ENCODE assay signal across 22 mouse cellular contexts in the genomic region with DNA sequence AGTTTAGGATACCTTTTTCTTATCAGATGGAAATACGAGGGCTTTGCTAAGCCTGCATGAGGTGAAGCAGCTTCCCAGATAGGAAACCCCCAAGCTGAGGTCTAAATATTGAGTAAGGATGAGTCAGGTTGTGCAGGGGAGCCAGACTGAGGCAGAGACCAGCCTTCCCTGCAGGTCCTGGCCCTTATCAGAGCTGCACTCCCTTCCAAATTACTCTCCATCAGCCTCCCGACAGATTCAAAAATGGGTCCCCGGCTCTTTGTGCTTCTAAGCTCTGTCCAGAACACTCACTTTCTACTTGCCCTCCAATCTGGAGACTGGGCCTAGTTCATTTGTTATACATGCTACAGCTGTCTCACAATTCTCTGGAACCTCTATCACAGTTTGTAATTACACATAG. TPM values are rescaled to one million over a fixed set of nuclear protein-coding genes. Genes with fewer than 3 reads are reported as not detected.
A peak's percentile ranks its signal among the peaks of the same experiment; 100 is the strongest.
DNase-seq lines count a peak whose midpoint lies in the region; ATAC-seq and TF ChIP-seq lines count a peak whose summit lies in the region.
"Had no signal": no experiment of that assay in that cellular context is flagged by ENCODE, and none has a peak within 500 bp of the region (broad histone marks: within the 10 kb centered on the region; RNA-seq: fewer than 3 reads in every experiment).

No protein-coding gene starts in this region.

- TF ChIP-seq CTCF in lung, postnatal 0 days (IDR thresholded peaks at IDR 0.05) = no peak

- no peaks in the 10 kb centered on the region for H3K27me3 ChIP-seq in embryonic facial prominence, embryonic 14.5 days (replicated peaks; ENCODE audit: control insufficient read depth, insufficient read depth, low read length)
- no peaks in the 10 kb centered on the region for H3K27me3 ChIP-seq in embryonic facial prominence, embryonic 10.5 days (replicated peaks; ENCODE audit: low read depth, poor library complexity, severe bottlenecking)
- H3K27me3 ChIP-seq in heart, embryonic 15.5 days = no peaks in the 10 kb centered on the region
- H3K27me3 ChIP-seq in heart, embryonic 10.5 days (ENCODE audit: insufficient read depth, poor library complexity, severe bottlenecking) = no peaks in the 10 kb centered on the region
- H3K27me3 ChIP-seq in lung, postnatal 0 days (replicated peaks; ENCODE audit: insufficient read depth, low read length) = no peaks in the 10 kb centered on the region
- H3K27me3 ChIP-seq: kidney, embryonic 15.5 days; midbrain, embryonic 12.5 days; neural tube, embryonic 12.5 days had no signal

- H3K9ac ChIP-seq in embryonic facial prominence, embryonic 14.5 days (ENCODE audit: low read depth, low read length) = no peak overlapping the region
- no peak overlapping the region for H3K9ac ChIP-seq in heart, embryonic 15.5 days
- no peak overlapping the region for H3K9ac ChIP-seq in lung, postnatal 0 days (replicated peaks; ENCODE audit: low read depth)
- H3K9ac ChIP-seq: kidney, embryonic 15.5 days; lung, embryonic 14.5 days; midbrain, embryonic 12.5 days; neural tube, embryonic 12.5 days had no signal

- no peak overlapping the region for H3K4me2 ChIP-seq in embryonic facial prominence, embryonic 14.5 days (ENCODE audit: low read depth, low read length)
- H3K4me2 ChIP-seq in heart, embryonic 15.5 days = no peak overlapping the region
- no peak overlapping the region for H3K4me2 ChIP-seq in lung, postnatal 0 days (replicated peaks; ENCODE audit: low read depth, low read length)
- H3K4me2 ChIP-seq: kidney, embryonic 15.5 days; liver, embryonic 11.5 days; lung, embryonic 14.5 days; midbrain, embryonic 12.5 days; neural tube, embryonic 12.5 days had no signal

- peak overlapping the region; percentile 16; the same call in 1 of the 2 replicates for H3K27ac ChIP-seq in embryonic facial prominence, embryonic 14.5 days (replicated peaks; ENCODE audit: low read depth, low read length)
- no peak overlapping the region for H3K27ac ChIP-seq in embryonic facial prominence, embryonic 10.5 days (replicated peaks)
- peak overlapping the region; percentile 22; the same call in 1 of the 2 replicates for H3K27ac ChIP-seq in heart, embryonic 15.5 days
- H3K27ac ChIP-seq in heart, embryonic 10.5 days = no peak overlapping the region
- peak overlapping the region; percentile 44 for H3K27ac ChIP-seq in lung, postnatal 0 days (ENCODE audit: low read length)
- H3K27ac ChIP-seq: hindbrain, embryonic 10.5 days; hindbrain, postnatal 0 days; kidney, embryonic 15.5 days; midbrain, embryonic 12.5 days; neural tube, embryonic 12.5 days had no signal

- no peak overlapping the region for H3K4me3 ChIP-seq in embryonic facial prominence, embryonic 14.5 days (ENCODE audit: low read depth, low read length)
- H3K4me3 ChIP-seq in embryonic facial prominence, embryonic 10.5 days = no peak overlapping the region
- H3K4me3 ChIP-seq in heart, embryonic 15.5 days = no peak overlapping the region
- no peak overlapping the region for H3K4me3 ChIP-seq in heart, embryonic 10.5 days
- H3K4me3 ChIP-seq in lung, postnatal 0 days (ENCODE audit: low read depth, low read length) = no peak overlapping the region
- H3K4me3 ChIP-seq: erythroblast, embryonic 14.5 days; hindbrain, embryonic 10.5 days; kidney, embryonic 15.5 days; midbrain, embryonic 12.5 days; neural tube, embryonic 12.5 days had no signal

- H3K36me3 ChIP-seq in embryonic facial prominence, embryonic 14.5 days (ENCODE audit: control insufficient read depth, insufficient read depth, low read length) = 0 out of 2 replicates have a peak, but pooled peaks cover 9% of the 10 kb centered on the region
- peaks cover 20% of the 10 kb centered on the region for H3K36me3 ChIP-seq in embryonic facial prominence, embryonic 10.5 days (replicated peaks)
- peaks cover 7% of the 10 kb centered on the region; the same call in 1 of the 2 replicates for H3K36me3 ChIP-seq in heart, embryonic 15.5 days
- H3K36me3 ChIP-seq in heart, embryonic 10.5 days = peaks cover 16% of the 10 kb centered on the region; the same call in 1 of the 2 replicates
- H3K36me3 ChIP-seq in lung, postnatal 0 days (ENCODE audit: insufficient read depth, low read length) = no peaks in the 10 kb centered on the region
- H3K36me3 ChIP-seq: G1E; midbrain, embryonic 12.5 days had no signal

- no peak for DNase-seq in embryonic facial prominence, embryonic 14.5 days (ENCODE audit: low spot score)
- DNase-seq in embryonic facial prominence, embryonic 10.5 days (ENCODE audit: low spot score) = no peak
- no peak for DNase-seq in heart, embryonic 10.5 days (ENCODE audit: low spot score)
- peak; percentile 6 for DNase-seq in lung, postnatal 0 days (ENCODE audit: low spot score)
- DNase-seq in lung, adult 18-20 months = no peak
- no peak for DNase-seq in urinary bladder, postnatal 14 days (ENCODE audit: low spot score)
- DNase-seq: cerebellum, adult 2 months; left cerebral cortex, postnatal 4 days; right cerebral cortex, postnatal 4 days; thymus, postnatal 36 days had no signal

- 75% methylated on average over 3 of the region's 3 CpGs for WGBS in embryonic facial prominence, embryonic 14.5 days
- WGBS in embryonic facial prominence, embryonic 10.5 days = 84% methylated on average over 3 of the region's 3 CpGs
- 38% methylated on average over 3 of the region's 3 CpGs for WGBS in heart, embryonic 15.5 days
- WGBS in heart, embryonic 10.5 days = 45% methylated on average over 3 of the region's 3 CpGs
- 52% methylated on average over 3 of the region's 3 CpGs for WGBS in lung, postnatal 0 days

- no peaks in the 10 kb centered on the region for H3K9me3 ChIP-seq in embryonic facial prominence, embryonic 14.5 days (ENCODE audit: control insufficient read depth, low read length)
- no peaks in the 10 kb centered on the region for H3K9me3 ChIP-seq in embryonic facial prominence, embryonic 10.5 days
- no peaks in the 10 kb centered on the region for H3K9me3 ChIP-seq in heart, embryonic 15.5 days (replicated peaks)
- H3K9me3 ChIP-seq in heart, embryonic 10.5 days = no peaks in the 10 kb centered on the region
- no peaks in the 10 kb centered on the region for H3K9me3 ChIP-seq in lung, postnatal 0 days (ENCODE audit: low read length)
- H3K9me3 ChIP-seq: G1E; hindbrain, embryonic 10.5 days; kidney, embryonic 15.5 days; midbrain, embryonic 12.5 days; neural tube, embryonic 12.5 days had no signal

- ATAC-seq in embryonic facial prominence, embryonic 14.5 days (ENCODE audit: low read depth) = no peak
- no peak for ATAC-seq in heart, embryonic 15.5 days (replicated peaks; ENCODE audit: insufficient number of reproducible peaks, insufficient read depth, low FRiP score, low read depth)
- ATAC-seq in lung, postnatal 0 days = no peak
- ATAC-seq in erythroid progenitor cell, adult 5-6 weeks (replicated peaks; ENCODE audit: low FRiP score, poor library complexity, severe bottlenecking) = no peak
- ATAC-seq: forebrain, embryonic 16.5 days; hindbrain, postnatal 0 days had no signal

- H3K4me1 ChIP-seq in embryonic facial prominence, embryonic 14.5 days (ENCODE audit: control insufficient read depth, insufficient read depth, low read length) = peaks cover 4% of the 10 kb centered on the region; the same call in 1 of the 2 replicates
- no peaks in the 10 kb centered on the region for H3K4me1 ChIP-seq in embryonic facial prominence, embryonic 10.5 days
- peaks cover 17% of the 10 kb centered on the region for H3K4me1 ChIP-seq in heart, embryonic 15.5 days (replicated peaks)
- 0 out of 2 replicates have a peak, but pooled peaks cover 5% of the 10 kb centered on the region for H3K4me1 ChIP-seq in heart, embryonic 10.5 days
- H3K4me1 ChIP-seq in lung, postnatal 0 days (ENCODE audit: insufficient read depth, low read depth, low read length) = peaks cover 4% of the 10 kb centered on the region; the same call in 1 of the 2 replicates
- H3K4me1 ChIP-seq: hindbrain, embryonic 10.5 days; midbrain, embryonic 12.5 days; neural tube, embryonic 12.5 days had no signal

- no peak for TF ChIP-seq EP300 in lung, postnatal 0 days (IDR thresholded peaks at IDR 0.05)

RNA-seq across cellular contexts. Expression of a gene that starts 41.3 kb away (rescaled TPM):
- 36.1 and 39.1 TPM in 2 replicates for polyA plus RNA-seq in embryonic facial prominence, embryonic 14.5 days (2014; fragmentation: Nextera tagmentation; extraction: Ambion mirVana)
- 17.0 and 17.4 TPM in 2 replicates for polyA plus RNA-seq in embryonic facial prominence, embryonic 10.5 days (2016; fragmentation: Nextera tagmentation; extraction: Ambion mirVana)
- polyA plus RNA-seq in heart, embryonic 15.5 days (2015; fragmentation: Nextera tagmentation; extraction: Ambion mirVana) = 13.8 and 20.1 TPM in 2 replicates
- polyA plus RNA-seq in heart, embryonic 10.5 days (2016; fragmentation: Nextera tagmentation; extraction: Ambion mirVana) = 11.0 and 12.8 TPM in 2 replicates
- 30.1 and 35.4 TPM in 2 replicates for polyA plus RNA-seq in lung, postnatal 0 days (2015; fragmentation: Nextera tagmentation; extraction: Ambion mirVana)
- total RNA-seq in erythroid progenitor cell, adult 5-6 weeks (2015; ENCODE audit: low replicate concordance) = 54.8 and 63.7 TPM in 2 replicates
- 44.2 and 46.7 TPM in 2 replicates for total RNA-seq in erythroid progenitor cell, adult 5-6 weeks (2017; ENCODE audit: low replicate concordance)
- polyA plus RNA-seq: G1E had no signal

Comparison
In these comparisons a context has a peak if more than half of its experiments do, and no peak if none do; other contexts are left out.
1. H3K27ac ChIP-seq: peak in embryonic facial prominence, embryonic 14.5 days (single experiment), heart, embryonic 15.5 days (single experiment) and lung, postnatal 0 days (single experiment); none in embryonic facial prominence, embryonic 10.5 days (single experiment) and heart, embryonic 10.5 days (single experiment).